Mouse (Mus musculus) bone marrow, adult 2 months (tissue): ENCODE results near the gene Thop1.

Source experiments
- CTCF ChIP-seq: fragments of 200-500 bp; IDR thresholded peaks from 2 replicates; pipeline ENCODE4 v1.5.1; 2011; ENCODE audit warnings: low read length, control low read depth; ENCODE audit not compliant: control insufficient read depth, insufficient read depth
- POLR2A ChIP-seq: fragments of 200-500 bp; IDR thresholded peaks from 2 replicates; pipeline ENCODE4 v1.6.1; 2011; ENCODE audit warnings: low read depth, mild to moderate bottlenecking, control low read depth, low read length, borderline replicate concordance; ENCODE audit not compliant: control insufficient read depth

- TF ChIP-seq POLR2A (no peak), CTCF (no peak)
Observed at GRCm38 (mm10) chr10:81123500-81123899, 53.7 kb downstream of the Thop1 start.
